Mouse (Mus musculus) C2C12 (cell line): ENCODE results near the gene Akr1c21.

Experiments used
- CEBPB ChIP-seq: IDR thresholded peaks from one replicate; pipeline ENCODE4 v1.6.1; 2011; ENCODE audit warnings: low read depth, mild to moderate bottlenecking, control low read depth, moderate library complexity
- CTCF ChIP-seq: IDR thresholded peaks from one replicate; pipeline ENCODE4 v1.5.1; 2011; ENCODE audit not compliant: control insufficient read depth, insufficient read depth, insufficient read length
- MAX ChIP-seq: IDR thresholded peaks from one replicate; pipeline ENCODE4 v1.6.1; 2011; ENCODE audit warnings: mild to moderate bottlenecking, control low read depth
- USF1 ChIP-seq: IDR thresholded peaks from one replicate; pipeline ENCODE4 v1.6.1; 2011; ENCODE audit warnings: low read depth, mild to moderate bottlenecking, control low read depth, moderate library complexity

DNA sequence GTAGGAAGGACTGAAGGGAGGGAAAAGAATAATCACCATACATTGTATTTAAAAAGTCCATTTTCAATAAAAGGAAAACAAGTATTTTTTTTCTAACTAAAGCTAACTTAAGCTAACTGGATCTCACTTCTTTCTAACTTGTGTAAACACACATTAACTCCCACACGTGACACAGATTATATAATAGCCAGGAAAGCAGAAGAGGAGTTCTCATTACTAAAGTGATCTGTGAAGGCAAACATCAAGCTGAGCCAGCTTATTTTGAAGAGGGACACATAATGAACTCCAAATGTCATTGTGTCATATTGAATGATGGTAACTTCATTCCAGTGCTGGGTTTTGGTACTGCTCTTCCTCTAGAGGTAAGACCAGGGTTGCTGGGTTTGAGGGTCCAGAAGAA lies at the start of gene Akr1c21:
- TF ChIP-seq CTCF (no peak), MAX (no peak), CEBPB (no peak), USF1 (no peak)
